Mouse (Mus musculus) MEL (cell line): ENCODE measurements around the gene Atxn2. TPM values are rescaled to one million over a fixed set of nuclear protein-coding genes. Genes with fewer than 3 reads are reported as not detected.

Experiments used
- DNase-seq: peaks from one replicate; pipeline ENCODE4 v3.0.0; 2011; ENCODE audit warnings: low read depth, low spot score
- H3K27ac ChIP-seq: 2 replicates; pipeline ENCODE4 v1.5.1; 2012; ENCODE audit warnings: low read depth, mild to moderate bottlenecking, control low read depth, low read length, moderate library complexity; ENCODE audit not compliant: control insufficient read depth
- H3K27me3 ChIP-seq, 2 experiments: fragments of 150-350 bp in 1 of 2; sonication (generic) in 1 of 2; 2 replicates each; pipeline ENCODE4 v1.6.1; 2012; ENCODE audit warnings: low read length in 2 of 2, mild to moderate bottlenecking in 2 of 2, improper control_type of control experiment in 1 of 2, moderate library complexity in 1 of 2; ENCODE audit not compliant: insufficient read depth in 2 of 2, control insufficient read depth in 1 of 2
- H3K36me3 ChIP-seq, 2 experiments: 2 replicates each; pipeline ENCODE4 v1.6.1; 2012 to 2014; ENCODE audit warnings: low read length in 2 of 2, improper control_type of control experiment in 1 of 2, inconsistent platforms in 1 of 2, mild to moderate bottlenecking in 1 of 2; ENCODE audit not compliant: insufficient read depth in 2 of 2, control insufficient read depth in 1 of 2
- H3K4me1 ChIP-seq, 2 experiments: fragments of 150-350 bp in 1 of 2; sonication (generic) in 1 of 2; 2 replicates each; pipeline ENCODE4 v1.6.1; 2012; ENCODE audit warnings: low read length in 2 of 2, improper control_type of control experiment in 1 of 2, mild to moderate bottlenecking in 1 of 2; ENCODE audit not compliant: insufficient read depth in 2 of 2, control insufficient read depth in 1 of 2
- H3K4me3 ChIP-seq, 2 experiments: fragments of 150-350 bp in 1 of 2; sonication (generic) in 1 of 2; 2 replicates each; pipeline ENCODE4 v1.5.1; 2012; ENCODE audit warnings: low read depth in 2 of 2, low read length in 2 of 2, mild to moderate bottlenecking in 2 of 2, moderate library complexity in 2 of 2, control low read depth in 1 of 2, improper control_type of control experiment in 1 of 2; ENCODE audit not compliant: control insufficient read depth in 1 of 2, insufficient read depth in 1 of 2
- H3K79me2 ChIP-seq: 2 replicates; pipeline ENCODE4 v1.6.1; 2012; ENCODE audit warnings: mild to moderate bottlenecking, low read length, moderate library complexity; ENCODE audit not compliant: control insufficient read depth, poor library complexity, insufficient read depth
- H3K9ac ChIP-seq: 2 replicates; pipeline ENCODE4 v1.6.1; 2012; ENCODE audit warnings: low read depth, mild to moderate bottlenecking, control low read depth, low read length, moderate library complexity; ENCODE audit not compliant: control insufficient read depth, poor library complexity, severe bottlenecking
- H3K9me3 ChIP-seq: fragments of 150-350 bp; sonication (generic); replicated peaks from 2 replicates; pipeline ENCODE4 v1.6.1; 2012; ENCODE audit warnings: mild to moderate bottlenecking, low read length, improper control_type of control experiment, moderate library complexity; ENCODE audit not compliant: insufficient read depth
- BHLHE40 ChIP-seq: IDR thresholded peaks from 2 replicates; pipeline ENCODE4 v1.6.1; 2012; ENCODE audit warnings: low read depth, mild to moderate bottlenecking, inconsistent platforms, low read length, improper control_type of control experiment, borderline replicate concordance
- CTCF ChIP-seq, 3 experiments: IDR thresholded peaks in 2 of 3; conservative IDR thresholded peaks in 1 of 3; 2 replicates each; pipeline ENCODE4 v1.5.1; 2011 to 2012; ENCODE audit warnings: low read length in 3 of 3, low read depth in 2 of 3, mild to moderate bottlenecking in 2 of 3, improper control_type of control experiment in 1 of 3, inconsistent platforms in 1 of 3, mixed read lengths in 1 of 3, moderate library complexity in 1 of 3; ENCODE audit not compliant: control insufficient read depth in 1 of 3, insufficient read depth in 1 of 3, poor library complexity in 1 of 3, severe bottlenecking in 1 of 3
- ELF1 ChIP-seq: IDR thresholded peaks from 2 replicates; pipeline ENCODE4 v1.6.1; 2014; ENCODE audit warnings: low read depth, mild to moderate bottlenecking, inconsistent platforms, low read length, improper control_type of control experiment, moderate library complexity
- EP300 ChIP-seq, 2 experiments: IDR thresholded peaks; 2 replicates each; pipeline ENCODE4 v1.6.1; 2011; ENCODE audit warnings: improper control_type of control experiment in 2 of 2, low read length in 2 of 2, low read depth in 1 of 2, mild to moderate bottlenecking in 1 of 2
- ETS1 ChIP-seq: IDR thresholded peaks from 2 replicates; pipeline ENCODE4 v1.6.1; 2012; ENCODE audit warnings: low read depth, mild to moderate bottlenecking, inconsistent platforms, low read length, improper control_type of control experiment, moderate library complexity
- GABPA ChIP-seq: IDR thresholded peaks from 2 replicates; pipeline ENCODE4 v1.6.1; 2012; ENCODE audit warnings: low read depth, mild to moderate bottlenecking, inconsistent platforms, low read length, improper control_type of control experiment, moderate library complexity
- GATA1 ChIP-seq: IDR thresholded peaks from 2 replicates; pipeline ENCODE4 v1.6.1; 2011; ENCODE audit warnings: low read depth, low read length, improper control_type of control experiment
- HCFC1 ChIP-seq: IDR thresholded peaks from 2 replicates; pipeline ENCODE4 v1.6.1; 2012; ENCODE audit warnings: low read depth, mild to moderate bottlenecking, inconsistent platforms, low read length, improper control_type of control experiment, moderate library complexity
- JUND ChIP-seq: IDR thresholded peaks from 2 replicates; pipeline ENCODE4 v1.6.1; 2011; ENCODE audit warnings: low read depth, mild to moderate bottlenecking, improper control_type of control experiment, low read length
- MAFK ChIP-seq: IDR thresholded peaks from 2 replicates; pipeline ENCODE4 v1.6.1; 2011; ENCODE audit warnings: low read depth, mild to moderate bottlenecking, low read length, improper control_type of control experiment, borderline replicate concordance
- MAX ChIP-seq: IDR thresholded peaks from 2 replicates; pipeline ENCODE4 v1.6.1; 2011; ENCODE audit warnings: low read length, improper control_type of control experiment
- MAZ ChIP-seq: IDR thresholded peaks from 2 replicates; pipeline ENCODE4 v1.6.1; 2012; ENCODE audit warnings: low read depth, mild to moderate bottlenecking, inconsistent platforms, low read length, improper control_type of control experiment
- MEF2A ChIP-seq: IDR thresholded peaks from 2 replicates; pipeline ENCODE4 v1.6.1; 2014; ENCODE audit warnings: low read depth, mild to moderate bottlenecking, inconsistent platforms, low read length, improper control_type of control experiment; ENCODE audit not compliant: poor library complexity, insufficient replicate concordance, severe bottlenecking; ENCODE audit errors: extremely low read depth
- MXI1 ChIP-seq: IDR thresholded peaks from 2 replicates; pipeline ENCODE4 v1.6.1; 2011; ENCODE audit warnings: mild to moderate bottlenecking, low read depth, low read length, improper control_type of control experiment
- NELFE ChIP-seq: IDR thresholded peaks from 2 replicates; pipeline ENCODE4 v1.6.1; 2011; ENCODE audit warnings: low read depth, low read length, improper control_type of control experiment
- POLR2A ChIP-seq, 2 experiments: IDR thresholded peaks; 2 replicates each; pipeline ENCODE4 v1.6.1; 2011 to 2012; ENCODE audit warnings: low read length in 2 of 2, mild to moderate bottlenecking in 2 of 2, control low read depth in 1 of 2, improper control_type of control experiment in 1 of 2, low read depth in 1 of 2, moderate library complexity in 1 of 2; ENCODE audit not compliant: control insufficient read depth in 1 of 2, insufficient read depth in 1 of 2, poor library complexity in 1 of 2
- POLR2AphosphoS2 ChIP-seq: IDR thresholded peaks from 2 replicates; pipeline ENCODE4 v1.6.1; 2011; ENCODE audit warnings: low read length, improper control_type of control experiment
- POLR2AphosphoS5 ChIP-seq: IDR thresholded peaks from 2 replicates; pipeline ENCODE4 v1.6.1; 2012; ENCODE audit warnings: low read depth, borderline replicate concordance, mild to moderate bottlenecking, inconsistent platforms, low read length, moderate library complexity, mixed read lengths
- RAD21 ChIP-seq: IDR thresholded peaks from 2 replicates; pipeline ENCODE4 v1.6.1; 2011; ENCODE audit warnings: mild to moderate bottlenecking, low read depth, low read length, improper control_type of control experiment
- RCOR1 ChIP-seq: IDR thresholded peaks from 2 replicates; pipeline ENCODE4 v1.6.1; 2012; ENCODE audit warnings: low read depth, mild to moderate bottlenecking, inconsistent platforms, low read length, improper control_type of control experiment
- SIN3A ChIP-seq: IDR thresholded peaks from 2 replicates; pipeline ENCODE4 v1.6.1; 2012; ENCODE audit warnings: low read length, improper control_type of control experiment, inconsistent platforms
- SMC3 ChIP-seq: IDR thresholded peaks from 2 replicates; pipeline ENCODE4 v1.6.1; 2011; ENCODE audit warnings: low read depth, low read length, improper control_type of control experiment
- TCF12 ChIP-seq: IDR thresholded peaks from 2 replicates; pipeline ENCODE4 v1.6.1; 2014; ENCODE audit warnings: low read depth, mild to moderate bottlenecking, inconsistent platforms, low read length, improper control_type of control experiment, moderate library complexity
- UBTF ChIP-seq: IDR thresholded peaks from 2 replicates; pipeline ENCODE4 v1.6.1; 2012; ENCODE audit warnings: low read depth, mild to moderate bottlenecking, inconsistent platforms, low read length, improper control_type of control experiment, moderate library complexity, borderline replicate concordance; ENCODE audit not compliant: insufficient read depth
- USF2 ChIP-seq, 2 experiments: IDR thresholded peaks; 2 replicates each; pipeline ENCODE4 v1.6.1; 2011 to 2012; ENCODE audit warnings: improper control_type of control experiment in 2 of 2, low read length in 2 of 2, borderline replicate concordance in 1 of 2, inconsistent platforms in 1 of 2, low read depth in 1 of 2, mild to moderate bottlenecking in 1 of 2; ENCODE audit not compliant: insufficient read depth in 1 of 2
- ZC3H11A ChIP-seq: IDR thresholded peaks from 2 replicates; pipeline ENCODE4 v1.6.1; 2012; ENCODE audit warnings: low read depth, mild to moderate bottlenecking, inconsistent platforms, low read length, improper control_type of control experiment
- polyA plus RNA-seq, 2 experiments: library from polyadenylated mRNA; stranded (reverse) in 1 of 2; unstranded in 1 of 2; fragments of >175 nt in 1 of 2; fragments of >200 nt in 1 of 2; gene quantifications; 2 replicates each; pipeline versions ENCODE4 v1.2.1 to v1.2.4; 2012; ENCODE audit warnings: low replicate concordance in 2 of 2, low read depth in 1 of 2; ENCODE audit not compliant: insufficient read length in 2 of 2, insufficient read depth in 1 of 2, missing spikeins in 1 of 2
- total RNA-seq: library from RNA; depleted of rRNA; stranded (reverse); fragments of 300-350 nt; gene quantifications from 2 replicates; pipeline ENCODE4 v1.2.3, GENCODE M21; 2012

The Atxn2 gene
- total and polyA plus RNA-seq, 3 experiments: 16.3 to 476 (median 85.4) TPM

DNA sequence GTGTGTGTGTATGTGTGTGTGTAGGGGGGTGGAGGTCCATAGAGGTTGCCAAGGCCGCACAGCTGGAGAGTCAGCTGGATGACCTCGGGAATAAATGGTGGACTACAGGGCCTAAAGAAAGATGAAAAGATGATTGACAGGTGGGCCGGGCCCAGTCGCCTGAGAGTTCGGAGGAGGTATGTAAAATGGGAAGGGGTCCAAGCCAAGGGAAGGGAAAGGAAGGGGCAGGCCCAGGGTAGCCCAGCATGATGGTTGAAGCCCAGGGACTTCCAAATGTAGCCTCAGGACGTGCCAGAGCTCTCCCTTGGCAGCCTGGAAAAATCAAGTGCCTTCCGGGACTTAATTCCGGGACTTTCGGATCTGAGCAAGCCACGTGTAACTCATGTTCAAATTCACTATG is 143.6 kb downstream of the Atxn2 start:
- no peak overlapping the region for H3K27ac ChIP-seq
- no peaks in the 10 kb centered on the region; a peak in 2 of 4 replicates for H3K36me3 ChIP-seq
- TF ChIP-seq JUND (no peak), POLR2AphosphoS5 (no peak), MAFK (no peak), TCF12 (no peak), ELF1 (no peak), MXI1 (no peak), POLR2A (IDR thresholded peaks at IDR 0.05; ENCODE audit: control insufficient read depth in 1 of 2, insufficient read depth in 1 of 2, low read depth in 1 of 2, low read length in 2 of 2, poor library complexity in 1 of 2) (no peak)
- no peaks in the 10 kb centered on the region; a peak in 1 of 4 replicates for H3K27me3 ChIP-seq
- no peaks in the 10 kb centered on the region for H3K9me3 ChIP-seq
- no peak overlapping the region for H3K9ac ChIP-seq
- no peaks in the 10 kb centered on the region; a peak in 1 of 4 replicates for H3K4me1 ChIP-seq
- H3K79me2 ChIP-seq: no peaks in the 10 kb centered on the region; the same call in 1 of the 2 replicates
- DNase-seq: no peak
- H3K4me3 ChIP-seq: no peak overlapping the region

DNA sequence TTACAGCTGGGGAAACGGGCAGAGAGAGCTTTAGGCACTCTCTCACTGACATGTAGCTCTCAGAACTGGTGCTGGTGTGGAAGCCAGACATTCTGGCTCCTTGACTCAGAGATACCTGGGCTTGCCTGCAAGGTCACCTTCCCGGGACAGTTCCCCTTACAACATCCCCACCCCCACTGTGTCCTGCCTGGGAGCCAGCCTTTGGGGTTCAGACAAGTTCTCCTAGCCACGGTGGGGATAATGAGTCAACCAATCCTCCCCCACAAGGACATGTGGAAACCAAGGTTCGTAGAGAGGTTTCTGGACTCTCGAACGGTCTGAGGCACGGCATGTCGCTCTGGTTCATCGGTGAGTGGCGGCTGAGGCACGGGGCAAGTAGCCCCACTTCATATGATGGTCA is 145.6 kb downstream of the Atxn2 start:
- Histone ChIP-seq H3K9ac (no peak overlapping the region), H3K27ac (no peak overlapping the region), H3K4me3 (no peak overlapping the region), H3K9me3 (no peaks in the 10 kb centered on the region), H3K27me3 (no peaks in the 10 kb centered on the region; a peak in 1 of 4 replicates), H3K36me3 (no peaks in the 10 kb centered on the region; a peak in 1 of 4 replicates), H3K4me1 (no peaks in the 10 kb centered on the region), H3K79me2 (no peaks in the 10 kb centered on the region)
- TF ChIP-seq MAZ: no peak
- no peak for TF ChIP-seq EP300 (IDR thresholded peaks at IDR 0.05; ENCODE audit: low read depth in 1 of 2, low read length in 2 of 2)
- no peak for TF ChIP-seq SIN3A
- TF ChIP-seq NELFE: no peak
- no peak for TF ChIP-seq RAD21
- no peak for TF ChIP-seq CTCF (IDR thresholded peaks at IDR 0.05 in 2 of 3, conservative IDR thresholded peaks at IDR 0.05 in 1 of 3; ENCODE audit: control insufficient read depth in 1 of 3, insufficient read depth in 1 of 3, low read depth in 2 of 3, low read length in 3 of 3, poor library complexity in 1 of 3, severe bottlenecking in 1 of 3)
- no peak for TF ChIP-seq TCF12
- TF ChIP-seq MAFK: no peak
- TF ChIP-seq SMC3: no peak
- no peak for TF ChIP-seq GATA1
- no peak for TF ChIP-seq MAX
- no peak for TF ChIP-seq ZC3H11A
- no peak for DNase-seq

DNA sequence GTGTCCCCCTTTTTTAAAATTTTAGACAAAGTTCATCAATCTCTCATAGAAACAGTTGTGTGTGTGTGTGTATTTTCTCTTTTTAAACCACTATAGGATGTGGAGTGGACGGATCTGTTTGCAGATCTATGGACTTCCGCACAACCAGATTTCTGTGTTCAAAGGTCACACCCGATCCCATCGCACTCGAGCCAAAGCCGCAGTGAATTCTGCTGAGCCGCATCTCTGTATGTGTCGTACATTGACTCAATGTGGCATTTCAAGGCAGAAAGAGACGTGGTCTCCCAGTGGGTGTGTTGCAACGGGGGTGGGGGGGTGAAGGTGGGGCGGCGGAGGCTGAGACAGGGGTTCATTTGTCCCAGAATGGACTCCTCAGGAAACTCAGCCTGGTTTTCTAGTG is 147.3 kb downstream of the Atxn2 start:
- Histone ChIP-seq H3K27ac (no peak overlapping the region), H3K36me3 (no peaks in the 10 kb centered on the region), H3K27me3 (no peaks in the 10 kb centered on the region; a peak in 1 of 4 replicates), H3K9ac (no peak overlapping the region), H3K79me2 (no peaks in the 10 kb centered on the region), H3K4me1 (no peaks in the 10 kb centered on the region), H3K9me3 (no peaks in the 10 kb centered on the region), H3K4me3 (no peak overlapping the region)
- DNase-seq: no peak
- no peak for TF ChIP-seq POLR2AphosphoS5
- TF ChIP-seq ELF1: no peak
- no peak for TF ChIP-seq HCFC1
- TF ChIP-seq JUND: no peak
- no peak for TF ChIP-seq ETS1
- no peak for TF ChIP-seq POLR2AphosphoS2
- no peak for TF ChIP-seq USF2 (IDR thresholded peaks at IDR 0.05; ENCODE audit: borderline replicate concordance in 1 of 2, insufficient read depth in 1 of 2, low read depth in 1 of 2, low read length in 2 of 2)
- no peak for TF ChIP-seq MEF2A
- TF ChIP-seq UBTF: no peak
- TF ChIP-seq EP300 (IDR thresholded peaks at IDR 0.05; ENCODE audit: low read depth in 1 of 2, low read length in 2 of 2): no peak
- TF ChIP-seq BHLHE40: no peak
- TF ChIP-seq RCOR1: no peak
- TF ChIP-seq SIN3A: no peak
- no peak for TF ChIP-seq GABPA
